Mouse (Mus musculus) heart, embryonic 14.5 days (tissue): ENCODE data around the gene Optn. TPM values are rescaled to one million over a fixed set of nuclear protein-coding genes. Genes with fewer than 3 reads are reported as not detected.

ENCODE experiments used
- ATAC-seq: fragments of 200-750 bp; cut with Nextera tagmentation; 2 replicates; pipeline ENCODE4 v1.8.0; 2017; ENCODE audit warnings: low read depth, moderate TSS enrichment; ENCODE audit not compliant: insufficient number of reproducible peaks, insufficient read depth, low FRiP score
- H3K27ac ChIP-seq, 2 experiments: fragments of 200-500 bp in 1 of 2; fragments of 300-500 bp in 1 of 2; sonication (generic) in 1 of 2; replicated peaks in 1 of 2; 2 replicates each; pipeline ENCODE4 v1.5.1; 2012 to 2014; ENCODE audit warnings: low read depth in 2 of 2, low read length in 2 of 2, control low read depth in 1 of 2, mild to moderate bottlenecking in 1 of 2, mixed read lengths in 1 of 2; ENCODE audit not compliant: control insufficient read depth in 1 of 2, insufficient read depth in 1 of 2
- H3K27me3 ChIP-seq: fragments of 300-500 bp; sonication (generic); 2 replicates; pipeline ENCODE4 v1.6.1; 2014; ENCODE audit warnings: mild to moderate bottlenecking, low read length, control low read depth; ENCODE audit not compliant: control insufficient read depth, insufficient read depth
- H3K36me3 ChIP-seq: fragments of 300-500 bp; sonication (generic); 2 replicates; pipeline ENCODE4 v1.6.1; 2014; ENCODE audit warnings: mild to moderate bottlenecking, control low read depth, low read length, mixed read lengths; ENCODE audit not compliant: control insufficient read depth, insufficient read depth
- H3K4me1 ChIP-seq, 2 experiments: fragments of 200-500 bp in 1 of 2; fragments of 300-500 bp in 1 of 2; sonication (generic) in 1 of 2; 2 replicates each; pipeline ENCODE4 v1.6.1; 2012 to 2014; ENCODE audit warnings: low read length in 2 of 2, control low read depth in 1 of 2, mixed read lengths in 1 of 2; ENCODE audit not compliant: control insufficient read depth in 2 of 2, insufficient read depth in 2 of 2
- H3K4me2 ChIP-seq: fragments of 300-500 bp; sonication (generic); 2 replicates; pipeline ENCODE4 v1.6.1; 2014; ENCODE audit warnings: mild to moderate bottlenecking, low read length
- H3K4me3 ChIP-seq, 2 experiments: fragments of 200-500 bp in 1 of 2; fragments of 300-500 bp in 1 of 2; sonication (generic) in 1 of 2; 2 replicates each; pipeline ENCODE4 v1.5.1; 2012 to 2014; ENCODE audit warnings: low read length in 2 of 2, mild to moderate bottlenecking in 2 of 2, control low read depth in 1 of 2, low read depth in 1 of 2, moderate library complexity in 1 of 2; ENCODE audit not compliant: control insufficient read depth in 1 of 2, insufficient read depth in 1 of 2
- H3K9ac ChIP-seq: fragments of 300-500 bp; sonication (generic); 2 replicates; pipeline ENCODE4 v1.6.1; 2014; ENCODE audit warnings: mild to moderate bottlenecking, low read length
- H3K9me3 ChIP-seq: fragments of 300-500 bp; sonication (generic); 2 replicates; pipeline ENCODE4 v1.6.1; 2016; ENCODE audit warnings: low read length, control low read depth; ENCODE audit not compliant: control insufficient read depth
- WGBS: fragments of 180-500 bp; shearing (Covaris S2); extraction: QIAGEN DNeasy Blood & Tissue Kit; methylation state at CpG from one replicate; pipeline ENCODE4 v1.1.7; 2014; 5-methylcytosine and 5-hydroxymethylcytosine counted together
- polyA plus RNA-seq: library from polyadenylated mRNA; unstranded; fragments of >200 nt; fragmentation: Nextera tagmentation; extraction: Ambion mirVana; gene quantifications from 2 replicates; pipeline ENCODE4 v1.2.1, GENCODE M21; 2014

Optn gene
- polyA plus RNA-seq, 1 experiment from 2014 or later = 14.8 TPM

DNA sequence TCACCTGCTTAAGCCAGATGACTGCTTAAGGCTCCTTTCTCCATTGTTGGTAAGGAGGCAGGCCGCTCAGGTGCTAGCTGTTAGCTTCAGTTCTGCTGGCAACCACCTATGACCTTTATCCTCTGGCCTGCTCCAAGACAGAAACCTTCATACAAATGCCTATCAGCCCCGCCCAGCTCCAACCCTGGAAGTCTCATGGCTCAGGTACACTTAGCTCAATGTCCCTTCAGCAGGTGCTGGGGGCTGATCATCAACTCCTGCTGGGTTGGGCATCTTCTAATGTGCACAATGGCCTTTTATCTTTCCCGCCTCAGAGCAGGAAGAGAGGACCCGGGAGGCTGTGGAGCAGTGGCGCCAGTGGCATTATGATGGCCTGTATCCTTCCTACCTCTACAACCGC, 78.9 kb downstream of the Optn start:
- no peaks in the 10 kb centered on the region for H3K27me3 ChIP-seq
- ATAC-seq = no peak
- H3K36me3 ChIP-seq = 0 out of 2 replicates have a peak, but pooled peaks cover 5% of the 10 kb centered on the region
- H3K4me2 ChIP-seq = no peak overlapping the region
- H3K9ac ChIP-seq = no peak overlapping the region
- H3K27ac ChIP-seq = no peak overlapping the region
- no peak overlapping the region for H3K4me3 ChIP-seq
- WGBS = 65% methylated on average over 6 of the region's 6 CpGs
- no peaks in the 10 kb centered on the region for H3K9me3 ChIP-seq
- no peaks in the 10 kb centered on the region for H3K4me1 ChIP-seq

DNA sequence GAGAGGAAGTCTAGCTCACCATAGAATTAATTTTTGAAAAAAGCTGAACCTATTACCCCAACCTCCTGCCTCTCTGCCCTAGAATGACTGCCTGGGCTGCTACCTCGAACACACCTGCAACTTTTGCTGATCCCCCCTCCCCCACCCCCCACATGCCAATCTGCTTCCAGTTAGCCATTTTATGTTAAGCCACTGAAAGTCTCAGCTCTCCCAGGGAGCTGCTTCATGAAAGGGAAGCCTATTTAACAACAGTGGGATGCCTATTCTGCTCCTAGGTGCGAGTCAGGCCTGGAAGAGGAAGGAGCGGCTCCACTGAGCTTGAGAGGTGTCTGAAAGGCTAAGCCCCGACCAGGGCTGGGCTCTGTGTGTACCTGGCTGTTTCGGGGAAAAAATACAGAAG, 79.9 kb downstream of the Optn start:
- H3K36me3 ChIP-seq = no peaks in the 10 kb centered on the region
- 28% methylated on average over 5 of the region's 5 CpGs for WGBS
- ATAC-seq = no peak
- H3K27ac ChIP-seq = no peak overlapping the region
- no peak overlapping the region for H3K4me2 ChIP-seq
- no peaks in the 10 kb centered on the region for H3K27me3 ChIP-seq
- H3K4me1 ChIP-seq = no peaks in the 10 kb centered on the region
- no peak overlapping the region for H3K4me3 ChIP-seq
- H3K9me3 ChIP-seq = no peaks in the 10 kb centered on the region
- H3K9ac ChIP-seq = no peak overlapping the region

DNA sequence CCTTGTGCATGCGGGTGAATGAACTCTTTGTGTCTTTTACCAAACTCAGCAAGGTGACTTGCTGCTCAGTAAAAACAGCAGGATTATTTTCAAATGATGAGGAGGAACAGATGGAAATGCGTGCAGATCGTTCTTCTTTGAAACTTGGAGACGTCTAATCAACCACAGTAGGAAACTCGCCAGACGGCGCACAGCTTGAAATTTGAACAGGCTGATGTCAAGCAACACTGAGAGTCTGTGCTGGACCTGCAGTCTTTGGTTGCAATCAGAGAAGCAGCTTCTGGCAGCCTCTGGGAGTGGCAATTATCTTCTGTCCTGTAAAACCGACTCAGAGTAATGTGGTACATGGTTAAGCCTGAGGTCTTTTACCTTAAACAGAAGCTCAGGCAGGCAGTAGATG, 85.8 kb downstream of the Optn start:
- Histone ChIP-seq H3K27me3 (no peaks in the 10 kb centered on the region), H3K4me3 (no peak overlapping the region), H3K27ac (0 out of 4 replicates have a peak overlapping the region, but pooled peaks of 1 of the 2 experiments have one; percentile 17), H3K4me1 (no peaks in the 10 kb centered on the region), H3K9me3 (no peaks in the 10 kb centered on the region), H3K4me2 (no peak overlapping the region), H3K9ac (no peak overlapping the region), H3K36me3 (no peaks in the 10 kb centered on the region)
- 23% methylated on average over 8 of the region's 8 CpGs for WGBS
- ATAC-seq = no peak

DNA sequence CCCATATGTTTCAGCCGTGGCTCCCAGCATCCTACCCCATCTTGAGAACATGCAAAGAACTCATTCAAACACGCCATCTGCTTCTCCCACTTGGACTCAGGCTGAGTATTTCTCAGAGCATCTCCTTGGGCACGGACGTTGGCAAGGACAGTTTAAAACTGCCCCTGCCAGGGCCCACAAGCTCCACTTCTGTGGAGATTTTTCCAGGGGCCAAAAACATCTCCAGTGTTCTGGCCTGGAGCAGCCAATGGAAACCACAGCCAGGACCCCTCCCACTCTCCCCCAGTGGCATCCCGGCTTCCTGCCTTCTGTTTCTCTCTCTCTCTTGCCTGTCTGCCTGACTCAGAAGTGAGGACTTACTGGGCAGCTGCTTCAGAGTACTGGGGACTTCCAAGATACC, 88.0 kb downstream of the Optn start, which contains the start of gene Ucma:
Ucma (plus strand) TSS at position 316 of the 400 bp plus-strand sequence.
- H3K9ac ChIP-seq = no peak within 1 kb of the TSS
- WGBS = 56% methylated on average over 5 of the region's 5 CpGs
- H3K4me3 ChIP-seq = no peak within 1 kb of the TSS
- no peaks in the 10 kb centered on the region for H3K9me3 ChIP-seq
- H3K4me2 ChIP-seq = no peak within 1 kb of the TSS
- ATAC-seq = no peak
- H3K4me1 ChIP-seq = no peaks in the 10 kb centered on the region
- H3K36me3 ChIP-seq = no peaks in the 10 kb centered on the region
- H3K27ac ChIP-seq = no peak within 1 kb of the TSS
- no peaks in the 10 kb centered on the region for H3K27me3 ChIP-seq

Other genes starting within 250 kb of the Optn start
- gene Sephs1, start 182.5 kb downstream of the Optn start, polyA plus RNA-seq = 45.0 and 49.1 TPM in 2 replicates
- 212 and 215 TPM in 2 replicates for gene Phyh, start 145.0 kb downstream of the Optn start, polyA plus RNA-seq
- not detected in 2 replicates for gene Ucma, start 87.9 kb downstream of the Optn start, polyA plus RNA-seq
- gene Mcm10, start 51.3 kb downstream of the Optn start, polyA plus RNA-seq = 13.6 and 14.7 TPM in 2 replicates
- gene Ccdc3, start 73.7 kb upstream of the Optn start, polyA plus RNA-seq = 17.7 and 18.3 TPM in 2 replicates